Mouse (Mus musculus) gastrocnemius, adult 8-10 months (tissue): ENCODE data around the gene 9230110F15Rik. TPM values are rescaled to one million over a fixed set of nuclear protein-coding genes. Genes with fewer than 3 reads are reported as not detected.
"Not testable (repeated sequence)": the region's sequence is repeated elsewhere in the genome, so short reads cannot be mapped to it uniquely, and the experiment has no call there.

ENCODE experiments used
- DNase-seq, 2 experiments: peaks; one replicate each; pipeline ENCODE4 v3.0.0; 2022; ENCODE audit warnings: low spot score in 2 of 2
- total RNA-seq, 4 experiments: library from RNA; stranded (reverse); gene quantifications; 2 replicates each; pipeline ENCODE4 v1.2.4; 2022

Gene 9230110F15Rik
- total RNA-seq = not detected

DNA sequence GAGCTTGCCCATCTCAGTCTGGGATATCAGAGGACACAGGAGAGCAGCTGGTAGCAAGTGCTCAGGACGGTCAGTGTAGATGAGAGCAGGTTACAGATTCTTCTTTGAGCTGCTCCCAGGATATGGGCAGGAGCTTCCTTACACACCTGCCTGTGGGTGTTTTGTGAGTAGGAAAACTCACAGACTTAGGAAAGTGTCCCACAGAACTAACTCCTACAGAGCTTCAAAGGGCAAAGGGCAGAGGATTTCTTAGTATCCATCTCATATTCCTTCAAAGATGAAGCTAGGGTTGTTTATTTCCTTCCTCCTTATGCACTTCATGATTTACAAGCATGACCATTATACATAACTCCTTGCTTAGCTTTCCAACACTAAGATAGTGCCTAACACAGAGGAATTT is at the start of gene 9230110F15Rik:
Gene 9230110F15Rik (minus strand): TSS at position 101 of the 400 bp plus-strand sequence.
- DNase-seq = no peak

GRCm38 (mm10) chr9:35893112-35893511 is 49.2 kb upstream of the 9230110F15Rik start:
- not testable (repeated sequence) for DNase-seq

- DNase-seq = not testable (repeated sequence)
These were observed 26.1 kb downstream of the 9230110F15Rik start for GRCm38 (mm10) chr9:35817881-35818280.

DNA sequence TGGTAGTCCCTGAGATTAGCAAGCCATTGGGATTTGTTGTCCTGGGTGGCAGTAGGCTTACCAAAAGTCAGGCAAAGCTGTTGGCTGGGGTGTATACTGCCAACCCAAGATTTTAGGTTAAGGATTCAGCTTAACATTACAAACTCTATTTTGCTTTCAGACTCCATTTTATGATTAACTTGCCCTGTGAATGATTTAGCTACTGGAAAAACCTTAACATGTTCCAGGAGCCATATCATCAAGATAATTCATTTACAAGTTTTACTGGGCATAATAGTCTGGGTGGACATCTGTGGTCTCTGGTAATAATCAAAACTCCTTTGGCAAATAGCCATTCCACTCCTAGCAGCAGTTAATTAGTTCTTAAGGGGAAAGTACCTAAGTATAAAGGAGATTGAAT is 45.8 kb downstream of the 9230110F15Rik start:
- DNase-seq = no peak

- no peak for DNase-seq
These were observed 53.9 kb downstream of the 9230110F15Rik start, which contains the start of the genes Gm27235 and D730048I06Rik for GRCm38 (mm10) chr9:35790001-35790400. Gm27235 (minus strand) TSS chr9:35790101. D730048I06Rik (minus strand) TSS chr9:35790112.

Other genes with a start within 250 kb of the 9230110F15Rik start
- gene Pate4, start 232.2 kb downstream of the 9230110F15Rik start, total RNA-seq = not detected
- not detected for gene Pate3, start 195.9 kb downstream of the 9230110F15Rik start, total RNA-seq
- not detected for gene Pate1, start 156.8 kb downstream of the 9230110F15Rik start, total RNA-seq
- not detected for gene Gm17677, start 103.1 kb downstream of the 9230110F15Rik start, total RNA-seq
- not detected for gene Gm17727, start 66.0 kb downstream of the 9230110F15Rik start, total RNA-seq
- gene Gm27235, start 54.0 kb downstream of the 9230110F15Rik start, total RNA-seq = not detected
- not detected for gene D730048I06Rik, start 54.0 kb downstream of the 9230110F15Rik start, total RNA-seq
- gene 9230113P08Rik, start 64.3 kb upstream of the 9230110F15Rik start, total RNA-seq = not detected